Mouse (Mus musculus) kidney, embryonic 16.5 days (tissue): ENCODE measurements around the gene Tlcd1. TPM values are rescaled to one million over a fixed set of nuclear protein-coding genes. Genes with fewer than 3 reads are reported as not detected.
"Not testable (repeated sequence)": the region's sequence is repeated elsewhere in the genome, so short reads cannot be mapped to it uniquely, and the experiment has no call there.

ENCODE experiments used
- ATAC-seq: fragments of 200-750 bp; cut with Nextera tagmentation; 2 replicates; pipeline ENCODE4 v1.8.0; 2017; ENCODE audit warnings: moderate TSS enrichment; ENCODE audit not compliant: low FRiP score, low TSS enrichment
- H3K27ac ChIP-seq: fragments of 300-500 bp; sonication (generic); 2 replicates; pipeline ENCODE4 v1.5.1; 2014; ENCODE audit warnings: low read length
- H3K27me3 ChIP-seq: fragments of 300-500 bp; sonication (generic); 2 replicates; pipeline ENCODE4 v1.6.1; 2014; ENCODE audit warnings: low read length, control low read depth, mixed read lengths; ENCODE audit not compliant: insufficient read depth
- H3K36me3 ChIP-seq: fragments of 300-500 bp; sonication (generic); 2 replicates; pipeline ENCODE4 v1.6.1; 2014; ENCODE audit warnings: low read length, control low read depth, mixed read lengths; ENCODE audit not compliant: insufficient read depth
- H3K4me1 ChIP-seq: fragments of 300-500 bp; sonication (generic); 2 replicates; pipeline ENCODE4 v1.6.1; 2014; ENCODE audit warnings: low read length, control low read depth, mixed read lengths; ENCODE audit not compliant: insufficient read depth
- H3K4me2 ChIP-seq: fragments of 300-500 bp; sonication (generic); replicated peaks from 2 replicates; pipeline ENCODE4 v1.6.1; 2014; ENCODE audit warnings: low read depth, low read length
- H3K4me3 ChIP-seq: fragments of 300-500 bp; sonication (generic); 2 replicates; pipeline ENCODE4 v1.5.1; 2014; ENCODE audit warnings: mild to moderate bottlenecking, low read length
- H3K9ac ChIP-seq: fragments of 300-500 bp; sonication (generic); replicated peaks from 2 replicates; pipeline ENCODE4 v1.6.1; 2014; ENCODE audit warnings: low read length
- H3K9me3 ChIP-seq: fragments of 300-500 bp; sonication (generic); 2 replicates; pipeline ENCODE4 v1.6.1; 2016; ENCODE audit warnings: low read length, control low read depth
- WGBS: fragments of 180-500 bp; shearing (Covaris S2); extraction: QIAGEN DNeasy Blood & Tissue Kit; methylation state at CpG from one replicate; pipeline ENCODE4 v1.1.7; 2014; 5-methylcytosine and 5-hydroxymethylcytosine counted together
- polyA plus RNA-seq: library from polyadenylated mRNA; unstranded; fragments of >200 nt; fragmentation: Nextera tagmentation; extraction: Ambion mirVana; gene quantifications from 2 replicates; pipeline ENCODE4 v1.2.1, GENCODE M21; 2015

Tlcd1 gene
- 35.1 and 36.1 TPM in 2 replicates for polyA plus RNA-seq

DNA sequence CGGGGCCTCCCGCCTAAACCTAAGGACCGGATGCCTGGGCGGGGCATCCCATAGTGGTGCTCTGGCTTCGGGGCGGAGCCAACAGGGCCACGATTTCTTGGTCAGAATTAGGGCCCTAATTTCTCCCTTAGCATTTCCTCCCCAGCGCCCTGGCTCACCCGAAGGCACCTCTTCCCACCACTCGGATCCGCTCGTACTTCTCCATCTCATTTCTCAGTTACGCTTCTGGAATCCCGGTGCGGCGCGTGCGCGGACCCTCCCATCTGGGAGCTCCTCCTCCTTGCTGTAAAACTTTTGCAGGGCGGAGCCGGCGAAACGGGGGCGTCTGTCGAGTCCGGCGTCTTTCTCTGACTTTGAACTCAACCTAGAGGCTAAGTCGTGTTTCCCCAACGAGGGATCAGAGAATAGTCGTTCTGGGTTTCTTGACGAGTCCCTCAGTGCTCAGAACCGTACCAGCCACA is at the start of gene Tlcd1, which contains the start of gene Nek8:
TSS of gene Tlcd1 (plus strand) at position 310 of the 461 bp plus-strand sequence.
TSS of gene Nek8 (minus strand) at position 274 of the 461 bp plus-strand sequence.
- Histone ChIP-seq H3K27ac (peak within 1 kb of the TSS; percentile 95), H3K4me3 (peak within 1 kb of the TSS; percentile 73), H3K27me3 (no peaks in the 10 kb centered on the region), H3K36me3 (peaks cover 20% of the 10 kb centered on the region), H3K4me1 (peaks cover 41% of the 10 kb centered on the region), H3K4me2 (peak within 1 kb of the TSS; percentile 86), H3K9ac (peak within 1 kb of the TSS; percentile 85), H3K9me3 (no peaks in the 10 kb centered on the region)
- under 1% methylated on average over 32 of the region's 32 CpGs for WGBS
- ATAC-seq: peak; percentile 47

DNA sequence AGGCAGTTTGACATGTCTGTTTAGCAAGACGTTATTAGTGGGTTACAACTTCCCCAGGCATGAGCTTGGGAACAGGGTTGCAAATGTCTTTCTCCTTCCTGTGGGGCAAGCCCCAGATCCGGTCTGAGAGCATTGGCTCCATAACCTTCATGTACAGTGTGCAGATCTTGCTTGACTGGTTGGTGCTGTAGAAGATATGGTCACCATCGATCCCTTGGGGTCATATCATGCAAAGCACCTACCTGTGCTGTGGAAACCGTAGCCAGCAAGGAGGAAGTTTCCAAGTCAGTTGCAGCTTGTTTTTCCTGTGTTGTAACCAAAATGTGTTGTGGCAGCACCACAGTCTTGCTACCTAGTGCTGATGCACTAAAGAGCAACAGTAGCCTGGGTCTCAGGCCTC is 49.8 kb upstream of the Tlcd1 start:
- Histone ChIP-seq H3K36me3 (no peaks in the 10 kb centered on the region), H3K27me3 (no peaks in the 10 kb centered on the region), H3K9me3 (no peaks in the 10 kb centered on the region), H3K4me3 (no peak overlapping the region), H3K4me1 (peaks cover 17% of the 10 kb centered on the region; the same call in 1 of the 2 replicates), H3K4me2 (no peak overlapping the region), H3K27ac (no peak overlapping the region), H3K9ac (no peak overlapping the region)
- no peak for ATAC-seq
- 70% methylated on average over 4 of the region's 4 CpGs for WGBS

DNA sequence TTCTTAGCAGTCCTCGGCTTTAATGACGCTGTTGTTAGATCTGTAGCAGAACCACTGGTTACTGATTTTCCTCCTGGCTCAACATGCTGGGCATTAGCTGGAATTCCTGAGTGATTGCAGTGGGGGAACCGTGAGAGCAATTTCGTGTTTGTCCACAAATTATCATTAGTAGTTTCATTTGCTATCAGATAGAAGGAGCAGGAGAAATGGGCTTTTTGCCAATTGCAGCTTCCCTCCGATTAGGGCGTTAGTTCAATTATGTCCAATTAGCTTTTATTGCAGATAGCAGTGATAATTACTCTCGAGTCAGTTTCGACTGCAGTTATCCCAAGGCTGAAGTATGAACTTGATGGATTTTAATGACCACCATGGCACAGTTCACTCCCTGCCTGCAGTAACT is 47.1 kb upstream of the Tlcd1 start:
- Histone ChIP-seq H3K9ac (no peak overlapping the region), H3K27ac (no peak overlapping the region), H3K4me1 (peaks cover 17% of the 10 kb centered on the region; the same call in 1 of the 2 replicates), H3K9me3 (no peaks in the 10 kb centered on the region), H3K36me3 (no peaks in the 10 kb centered on the region), H3K4me2 (no peak overlapping the region), H3K4me3 (no peak overlapping the region), H3K27me3 (no peaks in the 10 kb centered on the region)
- 62% methylated on average over 8 of the region's 8 CpGs for WGBS
- no peak for ATAC-seq

- no peak overlapping the region for H3K4me3 ChIP-seq
- H3K27ac ChIP-seq: no peak overlapping the region
- H3K9ac ChIP-seq: no peak overlapping the region
- WGBS: 89% methylated on average over 6 of the region's 6 CpGs
- no peaks in the 10 kb centered on the region for H3K27me3 ChIP-seq
- H3K4me1 ChIP-seq: no peaks in the 10 kb centered on the region
- no peak overlapping the region for H3K4me2 ChIP-seq
- no peaks in the 10 kb centered on the region for H3K36me3 ChIP-seq
- no peaks in the 10 kb centered on the region for H3K9me3 ChIP-seq
- ATAC-seq: no peak
Observed at GRCm38 (mm10) chr11:78133915-78134314, 42.6 kb upstream of the Tlcd1 start.

DNA sequence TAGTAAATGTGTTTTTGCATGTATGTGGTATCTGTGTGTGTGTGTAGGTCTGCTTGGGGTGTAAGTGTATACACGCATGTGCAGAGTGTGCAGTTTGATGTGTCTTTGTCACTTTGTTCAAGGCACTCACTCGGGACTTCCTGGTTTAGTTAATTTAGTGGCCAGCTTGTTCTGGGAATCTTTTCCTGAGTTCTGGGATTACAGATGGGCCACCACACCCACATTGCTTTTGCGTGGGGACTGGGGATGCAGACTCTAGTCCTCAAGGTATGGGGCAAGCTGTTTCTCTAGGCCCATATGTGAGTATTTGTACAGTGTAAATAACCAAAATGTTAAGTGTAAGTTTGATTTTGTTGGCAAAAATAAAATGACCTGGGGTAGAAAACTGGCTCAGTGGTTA is 42.2 kb upstream of the Tlcd1 start:
- Histone ChIP-seq H3K9ac (no peak overlapping the region), H3K9me3 (no peaks in the 10 kb centered on the region), H3K27me3 (no peaks in the 10 kb centered on the region), H3K4me3 (no peak overlapping the region), H3K27ac (no peak overlapping the region), H3K4me2 (no peak overlapping the region), H3K36me3 (no peaks in the 10 kb centered on the region), H3K4me1 (no peaks in the 10 kb centered on the region)
- no peak for ATAC-seq
- WGBS: 82% methylated on average over 3 of the region's 3 CpGs

GRCm38 (mm10) chr11:78135314-78135713 is 41.2 kb upstream of the Tlcd1 start:
- not testable (repeated sequence) for ATAC-seq, H3K4me1 ChIP-seq, H3K4me3 ChIP-seq, H3K27me3 ChIP-seq, H3K36me3 ChIP-seq, H3K9me3 ChIP-seq, H3K9ac ChIP-seq, H3K4me2 ChIP-seq, H3K27ac ChIP-seq
- 74% methylated on average over 7 of the region's 7 CpGs for WGBS

DNA sequence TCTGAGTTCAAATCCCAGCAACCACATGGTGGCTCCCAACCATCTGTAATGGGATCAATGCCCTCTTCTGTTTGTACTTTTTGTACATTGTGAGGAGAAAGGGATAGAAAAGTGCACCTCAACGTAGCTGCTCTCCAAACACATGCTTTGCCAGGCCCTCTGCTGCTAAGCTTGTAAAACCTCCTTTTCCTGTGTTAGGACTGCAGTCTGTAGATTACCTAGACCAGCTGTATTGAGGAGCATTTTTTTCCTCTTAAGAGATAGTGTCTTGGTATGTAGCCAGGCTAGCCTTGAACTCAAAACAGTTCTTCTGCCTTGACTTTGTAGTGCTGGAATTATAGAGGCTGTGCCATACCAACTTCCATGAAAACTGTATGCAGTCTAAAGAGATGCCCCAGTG is 40.4 kb upstream of the Tlcd1 start:
- Histone ChIP-seq H3K9me3 (no peaks in the 10 kb centered on the region), H3K4me1 (no peaks in the 10 kb centered on the region), H3K4me3 (no peak overlapping the region), H3K27ac (no peak overlapping the region), H3K27me3 (no peaks in the 10 kb centered on the region), H3K36me3 (no peaks in the 10 kb centered on the region), H3K4me2 (no peak overlapping the region), H3K9ac (no peak overlapping the region)
- ATAC-seq: no peak
- 86% methylated on average over 1 of the region's 1 CpGs for WGBS

- Histone ChIP-seq H3K36me3 (no peaks in the 10 kb centered on the region), H3K27ac (no peak overlapping the region), H3K4me1 (no peaks in the 10 kb centered on the region), H3K9ac (no peak overlapping the region), H3K9me3 (no peaks in the 10 kb centered on the region), H3K4me3 (no peak overlapping the region), H3K4me2 (no peak overlapping the region), H3K27me3 (no peaks in the 10 kb centered on the region)
- ATAC-seq: no peak
- WGBS: 86% methylated on average over 4 of the region's 4 CpGs
Observed at GRCm38 (mm10) chr11:78137584-78137983, 38.9 kb upstream of the Tlcd1 start.

- no peak overlapping the region for H3K4me3 ChIP-seq
- H3K9me3 ChIP-seq: no peaks in the 10 kb centered on the region
- no peaks in the 10 kb centered on the region for H3K4me1 ChIP-seq
- no peak for ATAC-seq
- no peak overlapping the region for H3K9ac ChIP-seq
- no peak overlapping the region for H3K4me2 ChIP-seq
- H3K36me3 ChIP-seq: no peaks in the 10 kb centered on the region
- 83% methylated on average over 3 of the region's 3 CpGs for WGBS
- H3K27me3 ChIP-seq: no peaks in the 10 kb centered on the region
- H3K27ac ChIP-seq: no peak overlapping the region
Observed at GRCm38 (mm10) chr11:78138023-78138422, 38.5 kb upstream of the Tlcd1 start.

- H3K36me3 ChIP-seq: peaks cover 20% of the 10 kb centered on the region
- no peak for ATAC-seq
- WGBS: 76% methylated on average over 5 of the region's 5 CpGs
- no peak overlapping the region for H3K4me2 ChIP-seq
- H3K9me3 ChIP-seq: no peaks in the 10 kb centered on the region
- no peak overlapping the region for H3K4me3 ChIP-seq
- no peak overlapping the region for H3K9ac ChIP-seq
- no peaks in the 10 kb centered on the region for H3K27me3 ChIP-seq
- H3K27ac ChIP-seq: no peak overlapping the region
- H3K4me1 ChIP-seq: no peaks in the 10 kb centered on the region
Observed at GRCm38 (mm10) chr11:78140665-78141064, 35.8 kb upstream of the Tlcd1 start.
